Mouse (Mus musculus): ENCODE measurements around the gene Gm4791. TPM values are rescaled to one million over a fixed set of nuclear protein-coding genes. Genes with fewer than 3 reads are reported as not detected.

The Gm4791 gene
- polyA plus RNA-seq (2015; fragmentation: Illumina TruSeq; extraction: RNeasy Lipid Tissue Mini Kit (QIAGEN cat#74804); ENCODE audit: insufficient read depth, low replicate concordance) = not detected

GRCm38 (mm10) chr9:46998338-46998791, at the start of gene Gm4791:
TSS of gene Gm4791 (plus strand) at chr9:46998741.

Data from spleen, adult 10 weeks (tissue).